Mouse (Mus musculus) lung, embryonic 15.5 days (tissue): ENCODE results near the gene Fam78b. TPM values are rescaled to one million over a fixed set of nuclear protein-coding genes. Genes with fewer than 3 reads are reported as not detected.

Source experiments
- ATAC-seq: fragments of 200-750 bp; cut with Nextera tagmentation; 2 replicates; pipeline ENCODE4 v1.8.0; 2017; ENCODE audit warnings: moderate number of reproducible peaks, borderline replicate concordance; ENCODE audit not compliant: low FRiP score, low TSS enrichment; ENCODE audit errors: extremely low read depth
- H3K27ac ChIP-seq: fragments of 300-500 bp; sonication (generic); 2 replicates; pipeline ENCODE4 v1.5.1; 2015; ENCODE audit warnings: moderate library complexity, mild to moderate bottlenecking, inconsistent platforms
- H3K27me3 ChIP-seq: fragments of 300-500 bp; sonication (generic); 2 replicates; pipeline ENCODE4 v1.6.1; 2015; ENCODE audit warnings: inconsistent platforms
- H3K36me3 ChIP-seq: fragments of 300-500 bp; sonication (generic); 2 replicates; pipeline ENCODE4 v1.6.1; 2015; ENCODE audit warnings: inconsistent platforms
- H3K4me1 ChIP-seq: fragments of 300-500 bp; sonication (generic); 2 replicates; pipeline ENCODE4 v1.6.1; 2015; ENCODE audit warnings: inconsistent platforms
- H3K4me2 ChIP-seq: fragments of 300-500 bp; sonication (generic); 2 replicates; pipeline ENCODE4 v1.6.1; 2015; ENCODE audit warnings: inconsistent platforms, mild to moderate bottlenecking, moderate library complexity
- H3K4me3 ChIP-seq: fragments of 300-500 bp; sonication (generic); 2 replicates; pipeline ENCODE4 v1.5.1; 2015; ENCODE audit warnings: mild to moderate bottlenecking, inconsistent platforms
- H3K9ac ChIP-seq: fragments of 300-500 bp; sonication (generic); 2 replicates; pipeline ENCODE4 v1.6.1; 2015; ENCODE audit warnings: inconsistent platforms
- H3K9me3 ChIP-seq: fragments of 300-500 bp; sonication (generic); 2 replicates; pipeline ENCODE4 v1.6.1; 2016; ENCODE audit warnings: inconsistent platforms
- WGBS: fragments of 180-500 bp; shearing (Covaris S2); methylation state at CpG from one replicate; pipeline ENCODE4 v1.1.7; 2015; 5-methylcytosine and 5-hydroxymethylcytosine counted together
- polyA plus RNA-seq: library from polyadenylated mRNA; unstranded; fragments of >200 nt; fragmentation: Nextera tagmentation; extraction: Ambion mirVana; gene quantifications from 2 replicates; pipeline ENCODE4 v1.2.1, GENCODE M21; 2015

Gene Fam78b
- 0.42 and 0.55 TPM in 2 replicates for polyA plus RNA-seq

- no peaks in the 10 kb centered on the region for H3K9me3 ChIP-seq
- H3K4me3 ChIP-seq = peak within 1 kb of the TSS; percentile 71
- peak; percentile 68 for ATAC-seq
- no peaks in the 10 kb centered on the region for H3K36me3 ChIP-seq
- 0% methylated on average over 49 of the region's 85 CpGs for WGBS
- H3K27me3 ChIP-seq = peaks cover 40% of the 10 kb centered on the region
- peak within 1 kb of the TSS; percentile 60 for H3K9ac ChIP-seq
- H3K4me2 ChIP-seq = peak within 1 kb of the TSS; percentile 96
- H3K27ac ChIP-seq = no peak within 1 kb of the TSS
- H3K4me1 ChIP-seq = peaks cover 11% of the 10 kb centered on the region
Observed at GRCm38 (mm10) chr1:167001174-167001843, at the start of gene Fam78b. Gene Fam78b (plus strand): TSS chr1:167001417.

GRCm38 (mm10) chr1:166964508-166964907, 36.7 kb upstream of the Fam78b start:
- Histone ChIP-seq H3K4me1 (no peaks in the 10 kb centered on the region), H3K27ac (no peak overlapping the region), H3K36me3 (no peaks in the 10 kb centered on the region), H3K9me3 (no peaks in the 10 kb centered on the region), H3K9ac (no peak overlapping the region), H3K4me3 (no peak overlapping the region), H3K27me3 (no peaks in the 10 kb centered on the region), H3K4me2 (no peak overlapping the region)
- no peak for ATAC-seq
- 28% methylated on average over 10 of the region's 10 CpGs for WGBS

- ATAC-seq = no peak
- H3K36me3 ChIP-seq = no peaks in the 10 kb centered on the region
- no peaks in the 10 kb centered on the region for H3K9me3 ChIP-seq
- no peaks in the 10 kb centered on the region for H3K4me1 ChIP-seq
- H3K27ac ChIP-seq = no peak overlapping the region
- no peaks in the 10 kb centered on the region for H3K27me3 ChIP-seq
- no peak overlapping the region for H3K9ac ChIP-seq
- H3K4me2 ChIP-seq = no peak overlapping the region
- H3K4me3 ChIP-seq = no peak overlapping the region
- WGBS = 79% methylated on average over 5 of the region's 5 CpGs
Observed at GRCm38 (mm10) chr1:166968271-166968670, 32.9 kb upstream of the Fam78b start.

- no peak overlapping the region for H3K4me2 ChIP-seq
- no peaks in the 10 kb centered on the region for H3K9me3 ChIP-seq
- WGBS = 80% methylated on average over 3 of the region's 3 CpGs
- H3K4me3 ChIP-seq = no peak overlapping the region
- H3K4me1 ChIP-seq = no peaks in the 10 kb centered on the region
- H3K27ac ChIP-seq = no peak overlapping the region
- H3K9ac ChIP-seq = no peak overlapping the region
- no peaks in the 10 kb centered on the region for H3K27me3 ChIP-seq
- no peak for ATAC-seq
- H3K36me3 ChIP-seq = no peaks in the 10 kb centered on the region
Observed at GRCm38 (mm10) chr1:166973731-166974130, 27.5 kb upstream of the Fam78b start.

GRCm38 (mm10) chr1:166978611-166979010, 22.6 kb upstream of the Fam78b start:
- no peak overlapping the region for H3K27ac ChIP-seq
- WGBS = 54% methylated on average over 5 of the region's 5 CpGs

GRCm38 (mm10) chr1:166994266-166994665, 7.0 kb upstream of the Fam78b start:
- 61% methylated on average over 5 of the region's 5 CpGs for WGBS
- no peak overlapping the region for H3K4me3 ChIP-seq
- H3K9ac ChIP-seq = no peak overlapping the region
- peaks cover 7% of the 10 kb centered on the region; the same call in 1 of the 2 replicates for H3K27me3 ChIP-seq
- H3K4me1 ChIP-seq = no peaks in the 10 kb centered on the region
- no peaks in the 10 kb centered on the region for H3K9me3 ChIP-seq
- ATAC-seq = no peak
- H3K4me2 ChIP-seq = no peak overlapping the region
- no peak overlapping the region for H3K27ac ChIP-seq
- no peaks in the 10 kb centered on the region for H3K36me3 ChIP-seq

More at GRCm38 (mm10) chr1:166978611-166979010, 22.6 kb upstream of the Fam78b start:
- Histone ChIP-seq H3K4me3 (no peak overlapping the region), H3K9ac (no peak overlapping the region), H3K27me3 (no peaks in the 10 kb centered on the region), H3K4me2 (no peak overlapping the region), H3K9me3 (no peaks in the 10 kb centered on the region), H3K4me1 (no peaks in the 10 kb centered on the region), H3K36me3 (no peaks in the 10 kb centered on the region)
- no peak for ATAC-seq

- H3K4me3 ChIP-seq = no peak overlapping the region
- H3K27ac ChIP-seq = no peak overlapping the region
- no peak overlapping the region for H3K4me2 ChIP-seq
- no peaks in the 10 kb centered on the region for H3K9me3 ChIP-seq
- no peaks in the 10 kb centered on the region for H3K36me3 ChIP-seq
- 62% methylated on average over 8 of the region's 8 CpGs for WGBS
- H3K4me1 ChIP-seq = no peaks in the 10 kb centered on the region
- ATAC-seq = no peak
- no peak overlapping the region for H3K9ac ChIP-seq
- H3K27me3 ChIP-seq = peaks cover 15% of the 10 kb centered on the region
Observed at GRCm38 (mm10) chr1:166996250-166996649, 5.0 kb upstream of the Fam78b start.

GRCm38 (mm10) chr1:166996811-166997210, 4.4 kb upstream of the Fam78b start:
- H3K36me3 ChIP-seq = no peaks in the 10 kb centered on the region
- WGBS = 37% methylated on average over 7 of the region's 7 CpGs

GRCm38 (mm10) chr1:167000529-167001173, 566 bp upstream of the Fam78b start:
- Histone ChIP-seq H3K4me2 (peak overlapping the region; percentile 96), H3K9me3 (no peaks in the 10 kb centered on the region), H3K27me3 (peaks cover 40% of the 10 kb centered on the region), H3K36me3 (no peaks in the 10 kb centered on the region), H3K4me3 (peak overlapping the region; percentile 71), H3K27ac (no peak overlapping the region), H3K4me1 (peaks cover 11% of the 10 kb centered on the region), H3K9ac (peak overlapping the region; percentile 60)
- peak; percentile 79 for ATAC-seq
- under 1% methylated on average over 55 of the region's 76 CpGs for WGBS

More at GRCm38 (mm10) chr1:166996811-166997210, 4.4 kb upstream of the Fam78b start:
- no peak overlapping the region for H3K27ac ChIP-seq
- H3K9me3 ChIP-seq = no peaks in the 10 kb centered on the region
- H3K9ac ChIP-seq = no peak overlapping the region
- peaks cover 20% of the 10 kb centered on the region for H3K27me3 ChIP-seq
- ATAC-seq = no peak
- peaks cover 5% of the 10 kb centered on the region for H3K4me1 ChIP-seq
- no peak overlapping the region for H3K4me2 ChIP-seq
- no peak overlapping the region for H3K4me3 ChIP-seq

GRCm38 (mm10) chr1:167001844-167002485, 748 bp downstream of the Fam78b start:
- no peak overlapping the region for H3K9ac ChIP-seq
- H3K9me3 ChIP-seq = no peaks in the 10 kb centered on the region
- WGBS = under 1% methylated on average over 30 of the region's 30 CpGs
- H3K4me1 ChIP-seq = peaks cover 11% of the 10 kb centered on the region
- peak overlapping the region; percentile 71 for H3K4me3 ChIP-seq
- no peak overlapping the region for H3K27ac ChIP-seq
- peaks cover 40% of the 10 kb centered on the region for H3K27me3 ChIP-seq
- H3K4me2 ChIP-seq = peak overlapping the region; percentile 96
- no peak for ATAC-seq
- no peaks in the 10 kb centered on the region for H3K36me3 ChIP-seq

GRCm38 (mm10) chr1:167002486-167002850, 1.3 kb downstream of the Fam78b start:
- H3K9me3 ChIP-seq = no peaks in the 10 kb centered on the region
- peak; percentile 23; the same call in 1 of the 2 replicates for ATAC-seq
- under 1% methylated on average over 19 of the region's 19 CpGs for WGBS
- H3K4me2 ChIP-seq = peak overlapping the region; percentile 96
- H3K27ac ChIP-seq = no peak overlapping the region
- peaks cover 11% of the 10 kb centered on the region for H3K4me1 ChIP-seq
- peak overlapping the region; percentile 71 for H3K4me3 ChIP-seq
- peaks cover 38% of the 10 kb centered on the region for H3K27me3 ChIP-seq
- H3K36me3 ChIP-seq = no peaks in the 10 kb centered on the region
- H3K9ac ChIP-seq = no peak overlapping the region

GRCm38 (mm10) chr1:167004621-167005020, 3.4 kb downstream of the Fam78b start:
- Histone ChIP-seq H3K27ac (no peak overlapping the region), H3K4me3 (no peak overlapping the region), H3K27me3 (peaks cover 29% of the 10 kb centered on the region), H3K9me3 (no peaks in the 10 kb centered on the region), H3K9ac (no peak overlapping the region), H3K4me2 (no peak overlapping the region), H3K4me1 (peaks cover 11% of the 10 kb centered on the region), H3K36me3 (no peaks in the 10 kb centered on the region)
- WGBS = 67% methylated on average over 2 of the region's 2 CpGs
- no peak for ATAC-seq
